Mouse (Mus musculus) inflammation-experienced regulatory T-cells, adult 6 months (primary cell): ENCODE results near the gene Olfr594. TPM values are rescaled to one million over a fixed set of nuclear protein-coding genes. Genes with fewer than 3 reads are reported as not detected.
"Not testable (repeated sequence)": the region's sequence is repeated elsewhere in the genome, so short reads cannot be mapped to it uniquely, and the experiment has no call there.

Source experiments
- ATAC-seq: one replicate; pipeline ENCODE4 v1.8.0; 2017
- polyA plus RNA-seq, 3 experiments: library from polyadenylated mRNA; unstranded; fragments of 100-300 nt; shearing (Covaris generic); gene quantifications; one replicate each; pipeline ENCODE4 v1.2.1; 2017

The Olfr594 gene
- not detected for polyA plus RNA-seq

- no peak for ATAC-seq
Measured at GRCm38 (mm10) chr7:103216696-103217095, at the start of gene Olfr594. Olfr594 (plus strand) TSS chr7:103216996.

- no peak for ATAC-seq
Measured at GRCm38 (mm10) chr7:103169697-103170096, 47.1 kb upstream of the Olfr594 start.

DNA sequence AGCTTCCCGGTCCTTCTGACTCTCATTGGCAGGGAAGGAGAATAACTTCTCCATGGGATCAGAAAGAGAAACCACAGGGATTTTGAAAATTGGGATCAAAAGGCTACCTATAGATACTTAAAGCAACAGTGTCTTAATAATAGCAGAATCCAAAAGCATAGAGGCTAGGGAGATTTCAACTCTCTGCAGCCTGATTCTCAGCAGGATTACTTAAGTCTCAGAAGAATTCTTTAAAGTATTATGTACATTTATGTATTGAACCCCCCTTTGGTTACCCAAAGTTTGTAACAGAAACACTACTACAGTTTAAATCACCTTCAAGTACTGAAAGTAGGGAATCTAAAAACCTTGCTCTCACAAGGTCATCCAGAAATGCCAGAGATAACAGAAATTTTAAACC is 38.6 kb upstream of the Olfr594 start, which contains the start of gene Olfr591:
TSS of gene Olfr591 (minus strand) at position 101 of the 400 bp plus-strand sequence.
- no peak for ATAC-seq

- ATAC-seq: not testable (repeated sequence)
Measured at GRCm38 (mm10) chr7:103184503-103184902, 32.3 kb upstream of the Olfr594 start, which contains the start of gene Olfr592. Olfr592 (plus strand) TSS chr7:103184803.

DNA sequence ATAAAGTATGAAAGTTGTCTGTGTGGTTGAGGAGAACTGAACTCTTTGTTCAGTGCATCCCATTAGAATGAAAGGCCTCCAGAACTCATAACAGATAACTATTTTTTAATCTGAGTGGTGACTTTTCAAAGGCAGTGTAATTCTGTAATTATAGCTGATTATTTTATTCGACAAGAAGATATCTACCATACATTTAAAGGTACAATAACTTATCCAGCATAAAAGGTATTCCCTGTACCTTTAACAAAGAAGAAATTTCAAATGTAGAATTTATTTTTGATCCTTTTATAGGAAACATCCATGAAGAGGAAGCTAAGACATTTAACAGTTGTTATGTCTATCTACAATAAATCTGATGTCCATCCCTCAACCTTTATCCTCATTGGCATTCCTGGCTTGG is 5.2 kb upstream of the Olfr594 start, which contains the start of gene Olfr593:
TSS of gene Olfr593 (plus strand) at position 301 of the 400 bp plus-strand sequence.
- no peak for ATAC-seq

GRCm38 (mm10) chr7:103212050-103212449 is 4.7 kb upstream of the Olfr594 start:
- ATAC-seq: not testable (repeated sequence)

- ATAC-seq: not testable (repeated sequence)
Measured at GRCm38 (mm10) chr7:103252405-103252804, 35.6 kb downstream of the Olfr594 start, which contains the start of gene Usp17ld. Usp17ld (minus strand) TSS chr7:103252505.

Other genes starting within 250 kb of the Olfr594 start
- gene Olfr577, start 241.1 kb upstream of the Olfr594 start, polyA plus RNA-seq: not detected
- gene Olfr578, start 227.7 kb upstream of the Olfr594 start, polyA plus RNA-seq: not detected
- gene Olfr582, start 179.0 kb upstream of the Olfr594 start, polyA plus RNA-seq: not detected
- gene Olfr583, start 165.7 kb upstream of the Olfr594 start, polyA plus RNA-seq: not detected
- not detected for gene Olfr584, start 135.1 kb upstream of the Olfr594 start, polyA plus RNA-seq
- gene Olfr585, start 119.3 kb upstream of the Olfr594 start, polyA plus RNA-seq: not detected
- gene Olfr586, start 91.4 kb upstream of the Olfr594 start, polyA plus RNA-seq: not detected
- under 1 TPM in 1 of 3 experiments, not detected in 2; 0.16 TPM for gene Olfr588-ps1, start 76.1 kb upstream of the Olfr594 start, polyA plus RNA-seq
- not detected for gene Olfr589, start 60.6 kb upstream of the Olfr594 start, polyA plus RNA-seq
- gene Olfr591, start 38.7 kb upstream of the Olfr594 start, polyA plus RNA-seq: under 1 TPM in 1 of 3 experiments, not detected in 2; 0.28 TPM
- gene Olfr592, start 32.2 kb upstream of the Olfr594 start, polyA plus RNA-seq: under 1 TPM in 1 of 3 experiments, not detected in 2; 0.06 TPM
- not detected for gene Olfr593, start 5.1 kb upstream of the Olfr594 start, polyA plus RNA-seq
- gene Usp17ld, start 35.5 kb downstream of the Olfr594 start, polyA plus RNA-seq: not detected
- not detected for gene Olfr596, start 88.7 kb downstream of the Olfr594 start, polyA plus RNA-seq
- gene Olfr597, start 99.3 kb downstream of the Olfr594 start, polyA plus RNA-seq: under 1 TPM in 1 of 3 experiments, not detected in 2; 0.18 TPM
- not detected for gene Olfr598, start 106.6 kb downstream of the Olfr594 start, polyA plus RNA-seq
- gene Olfr599, start 118.9 kb downstream of the Olfr594 start, polyA plus RNA-seq: not detected
- not detected for gene Olfr600, start 132.7 kb downstream of the Olfr594 start, polyA plus RNA-seq
- gene Olfr601, start 145.7 kb downstream of the Olfr594 start, polyA plus RNA-seq: not detected
- not detected for gene Olfr603, start 169.2 kb downstream of the Olfr594 start, polyA plus RNA-seq
- gene Usp17lc, start 198.1 kb downstream of the Olfr594 start, polyA plus RNA-seq: not detected
- gene Olfr605, start 228.4 kb downstream of the Olfr594 start, polyA plus RNA-seq: not detected
- gene Olfr606, start 232.1 kb downstream of the Olfr594 start, polyA plus RNA-seq: not detected
- gene Olfr607, start 247.2 kb downstream of the Olfr594 start, polyA plus RNA-seq: under 1 TPM in 1 of 3 experiments, not detected in 2; 0.09 TPM